ENCODE assay signal across 10 mouse cellular contexts in genomic region chr12:71147641-71148040, GRCm38 (mm10). TPM values are rescaled to one million over a fixed set of nuclear protein-coding genes. Genes with fewer than 3 reads are reported as not detected.
A peak's percentile ranks its signal among the peaks of the same experiment; 100 is the strongest.
DNase-seq lines count a peak whose midpoint lies in the region; ATAC-seq lines count a peak whose summit lies in the region.
"Had no signal": no experiment of that assay in that cellular context is flagged by ENCODE, and none has a peak within 500 bp of the region (broad histone marks: within the 10 kb centered on the region; RNA-seq: fewer than 3 reads in every experiment).

No protein-coding gene starts in this region.

- no peaks in the 10 kb centered on the region for H3K9me3 ChIP-seq in kidney, embryonic 16.5 days (ENCODE audit: low read length)
- H3K9me3 ChIP-seq in embryonic facial prominence, embryonic 11.5 days (replicated peaks; ENCODE audit: control insufficient read depth, low read length): no peaks in the 10 kb centered on the region
- no peaks in the 10 kb centered on the region for H3K9me3 ChIP-seq in limb, embryonic 10.5 days (replicated peaks)
- H3K9me3 ChIP-seq: liver, embryonic 15.5 days; stomach, embryonic 15.5 days had no signal

- peaks cover 43% of the 10 kb centered on the region for H3K36me3 ChIP-seq in kidney, embryonic 16.5 days (ENCODE audit: insufficient read depth, low read length)
- H3K36me3 ChIP-seq in embryonic facial prominence, embryonic 11.5 days (replicated peaks; ENCODE audit: control insufficient read depth, insufficient read depth, low read depth, low read length): peaks cover 3% of the 10 kb centered on the region
- peaks cover 94% of the 10 kb centered on the region for H3K36me3 ChIP-seq in limb, embryonic 10.5 days

- H3K4me3 ChIP-seq in kidney, embryonic 16.5 days (ENCODE audit: low read length): no peak overlapping the region
- no peak overlapping the region for H3K4me3 ChIP-seq in embryonic facial prominence, embryonic 11.5 days (ENCODE audit: low read depth, low read length)
- no peak overlapping the region for H3K4me3 ChIP-seq in limb, embryonic 10.5 days
- H3K4me3 ChIP-seq: liver, embryonic 15.5 days; stomach, embryonic 15.5 days had no signal

- WGBS in kidney, embryonic 16.5 days: 87% methylated on average over 3 of the region's 3 CpGs
- WGBS in embryonic facial prominence, embryonic 11.5 days: 83% methylated on average over 3 of the region's 3 CpGs
- WGBS in limb, embryonic 10.5 days: 78% methylated on average over 3 of the region's 3 CpGs

- no peak overlapping the region for H3K27ac ChIP-seq in kidney, embryonic 16.5 days (ENCODE audit: low read length)
- H3K27ac ChIP-seq in embryonic facial prominence, embryonic 11.5 days (replicated peaks; ENCODE audit: low read depth, low read length): no peak overlapping the region
- no peak overlapping the region for H3K27ac ChIP-seq in limb, embryonic 10.5 days
- H3K27ac ChIP-seq: liver, embryonic 15.5 days; stomach, embryonic 15.5 days had no signal

- H3K27me3 ChIP-seq in kidney, embryonic 16.5 days (ENCODE audit: insufficient read depth, low read length): no peaks in the 10 kb centered on the region
- H3K27me3 ChIP-seq in embryonic facial prominence, embryonic 11.5 days (ENCODE audit: control insufficient read depth, insufficient read depth, low read length): no peaks in the 10 kb centered on the region
- no peaks in the 10 kb centered on the region for H3K27me3 ChIP-seq in limb, embryonic 10.5 days (ENCODE audit: low read depth, poor library complexity, severe bottlenecking)
- H3K27me3 ChIP-seq: liver, embryonic 15.5 days; stomach, embryonic 15.5 days had no signal

- no peak overlapping the region for H3K9ac ChIP-seq in kidney, embryonic 16.5 days (replicated peaks; ENCODE audit: low read length)
- no peak overlapping the region for H3K9ac ChIP-seq in embryonic facial prominence, embryonic 11.5 days (replicated peaks; ENCODE audit: low read length)
- H3K9ac ChIP-seq: liver, embryonic 15.5 days; stomach, embryonic 15.5 days had no signal

- peak; percentile 60 for DNase-seq in kidney, adult 9 months
- DNase-seq in ES-CJ7 (ENCODE audit: low read depth, low spot score) (peak; percentile 48), adipocyte (ENCODE audit: low spot score) (peak; percentile 65)
- DNase-seq in embryonic facial prominence, embryonic 11.5 days (ENCODE audit: low spot score): peak; percentile 65
- DNase-seq in limb, embryonic 10.5 days (ENCODE audit: low spot score): peak; percentile 43
- DNase-seq in retina, postnatal 7 days (ENCODE audit: low read depth, low spot score): peak; percentile 16

- no peaks in the 10 kb centered on the region for H3K4me1 ChIP-seq in kidney, embryonic 16.5 days (ENCODE audit: insufficient read depth, low read length)
- H3K4me1 ChIP-seq in embryonic facial prominence, embryonic 11.5 days (ENCODE audit: control insufficient read depth, insufficient read depth, low read length): no peaks in the 10 kb centered on the region
- no peaks in the 10 kb centered on the region for H3K4me1 ChIP-seq in limb, embryonic 10.5 days
- H3K4me1 ChIP-seq: liver, embryonic 15.5 days; stomach, embryonic 15.5 days had no signal

- ATAC-seq in kidney, embryonic 16.5 days (ENCODE audit: low FRiP score, low TSS enrichment): no peak
- no peak for ATAC-seq in embryonic facial prominence, embryonic 11.5 days (replicated peaks; ENCODE audit: insufficient number of reproducible peaks, low FRiP score, low TSS enrichment, low read depth)

- no peak overlapping the region for H3K4me2 ChIP-seq in kidney, embryonic 16.5 days (replicated peaks; ENCODE audit: low read depth, low read length)
- no peak overlapping the region for H3K4me2 ChIP-seq in embryonic facial prominence, embryonic 11.5 days (ENCODE audit: low read depth, low read length)
- H3K4me2 ChIP-seq: liver, embryonic 15.5 days; stomach, embryonic 15.5 days had no signal

RNA-seq across cellular contexts. Expression of gene 2700049A03Rik, which starts 11.0 kb away (rescaled TPM):
- 12.2 and 18.0 TPM in 2 replicates for polyA plus RNA-seq in kidney, embryonic 16.5 days (2015; fragmentation: Nextera tagmentation; extraction: Ambion mirVana)
- polyA plus RNA-seq in embryonic facial prominence, embryonic 11.5 days (2014; fragmentation: Nextera tagmentation; extraction: Ambion mirVana): 18.0 and 19.0 TPM in 2 replicates
- polyA plus RNA-seq in limb, embryonic 10.5 days (2016; fragmentation: Nextera tagmentation; extraction: Ambion mirVana): 17.6 and 19.7 TPM in 2 replicates

RNA-seq across cellular contexts. Expression of gene Timm9, which starts 11.2 kb away (rescaled TPM):
- polyA plus RNA-seq in kidney, embryonic 16.5 days (2015; fragmentation: Nextera tagmentation; extraction: Ambion mirVana): 87.5 and 87.8 TPM in 2 replicates
- polyA plus RNA-seq in embryonic facial prominence, embryonic 11.5 days (2014; fragmentation: Nextera tagmentation; extraction: Ambion mirVana): 74.1 and 84.1 TPM in 2 replicates
- polyA plus RNA-seq in limb, embryonic 10.5 days (2016; fragmentation: Nextera tagmentation; extraction: Ambion mirVana): 71.0 and 82.9 TPM in 2 replicates

RNA-seq across cellular contexts. Expression of gene Tomm20l, which starts 36.4 kb away (rescaled TPM):
- polyA plus RNA-seq in kidney, embryonic 16.5 days (2015; fragmentation: Nextera tagmentation; extraction: Ambion mirVana): 0.33 TPM in 1 of 2 replicates, not detected in the other
- polyA plus RNA-seq in embryonic facial prominence, embryonic 11.5 days (2014; fragmentation: Nextera tagmentation; extraction: Ambion mirVana): not detected in 2 replicates
- polyA plus RNA-seq in limb, embryonic 10.5 days (2016; fragmentation: Nextera tagmentation; extraction: Ambion mirVana): not detected in 2 replicates
- polyA plus RNA-seq: frontal cortex, adult 2 months; liver, embryonic 15.5 days had no signal
